In genomic region chr13:107887366-107888230, GRCm38 (mm10) we compare ENCODE assay signal across 8 mouse cellular contexts.
A peak's percentile ranks its signal among the peaks of the same experiment; 100 is the strongest.
DNase-seq lines count a peak whose midpoint lies in the region; ATAC-seq lines count a peak whose summit lies in the region.

No protein-coding gene starts in this region.

- no peaks in the 10 kb centered on the region for H3K36me3 ChIP-seq in kidney, embryonic 14.5 days (ENCODE audit: control insufficient read depth, insufficient read depth, low read length)
- no peaks in the 10 kb centered on the region for H3K36me3 ChIP-seq in intestine, embryonic 14.5 days (ENCODE audit: control insufficient read depth, insufficient read depth, low read length)
- no peaks in the 10 kb centered on the region for H3K36me3 ChIP-seq in neural tube, embryonic 11.5 days (ENCODE audit: control insufficient read depth, insufficient read depth, low read length)

- no peaks in the 10 kb centered on the region for H3K27me3 ChIP-seq in kidney, embryonic 14.5 days (ENCODE audit: control insufficient read depth, insufficient read depth, low read length)
- H3K27me3 ChIP-seq in intestine, embryonic 14.5 days (replicated peaks; ENCODE audit: control insufficient read depth, insufficient read depth, low read length), result no peaks in the 10 kb centered on the region
- no peaks in the 10 kb centered on the region for H3K27me3 ChIP-seq in neural tube, embryonic 11.5 days (ENCODE audit: control insufficient read depth, insufficient read depth, low read length)

- 0% methylated on average over 16 of the region's 16 CpGs for WGBS in kidney, embryonic 14.5 days
- WGBS in intestine, embryonic 14.5 days, result 3% methylated on average over 16 of the region's 16 CpGs
- 2% methylated on average over 16 of the region's 16 CpGs for WGBS in neural tube, embryonic 11.5 days

- ATAC-seq in kidney, embryonic 14.5 days (ENCODE audit: low FRiP score, low TSS enrichment), result no peak
- ATAC-seq in intestine, embryonic 14.5 days (replicated peaks; ENCODE audit: low FRiP score, low TSS enrichment, low read depth), result no peak
- no peak for ATAC-seq in neural tube, embryonic 11.5 days (ENCODE audit: insufficient read depth, low FRiP score, low TSS enrichment)

- H3K4me1 ChIP-seq in kidney, embryonic 14.5 days (ENCODE audit: control insufficient read depth, insufficient read depth, low read length), result peaks cover 25% of the 10 kb centered on the region
- H3K4me1 ChIP-seq in intestine, embryonic 14.5 days (replicated peaks; ENCODE audit: control insufficient read depth, insufficient read depth, low read length), result peaks cover 22% of the 10 kb centered on the region
- H3K4me1 ChIP-seq in neural tube, embryonic 11.5 days (ENCODE audit: control insufficient read depth, insufficient read depth, low read length), result peaks cover 20% of the 10 kb centered on the region

- H3K4me2 ChIP-seq in kidney, embryonic 14.5 days (replicated peaks; ENCODE audit: low read depth, low read length), result peak overlapping the region; percentile 81
- peak overlapping the region; percentile 64 for H3K4me2 ChIP-seq in intestine, embryonic 14.5 days (ENCODE audit: low read length)
- H3K4me2 ChIP-seq in neural tube, embryonic 11.5 days (ENCODE audit: low read depth), result peak overlapping the region; percentile 61

- DNase-seq in kidney, adult 8-10 months, result no peak
- DNase-seq in embryo, embryonic 10.5 days (ENCODE audit: low spot score), result peak; percentile 57
- DNase-seq in intestine, embryonic 14.5 days (ENCODE audit: low spot score), result no peak
- peak; percentile 54 for DNase-seq in neural tube, embryonic 11.5 days (ENCODE audit: low spot score)
- DNase-seq in urinary bladder, postnatal 14 days (ENCODE audit: low spot score), result no peak
- DNase-seq in natural killer cell, adult 2 months (ENCODE audit: low spot score in 2 of 2), result no peak
- no peak for DNase-seq in adrenal gland, postnatal 4 days (ENCODE audit: low spot score in 2 of 2)

- no peaks in the 10 kb centered on the region for H3K9me3 ChIP-seq in kidney, embryonic 14.5 days (ENCODE audit: control insufficient read depth, low read length)
- H3K9me3 ChIP-seq in intestine, embryonic 14.5 days (ENCODE audit: control insufficient read depth, low read length), result no peaks in the 10 kb centered on the region
- H3K9me3 ChIP-seq in neural tube, embryonic 11.5 days (ENCODE audit: control insufficient read depth, low read length), result no peaks in the 10 kb centered on the region

- H3K9ac ChIP-seq in kidney, embryonic 14.5 days (ENCODE audit: low read depth, low read length), result peak overlapping the region; percentile 97
- H3K9ac ChIP-seq in intestine, embryonic 14.5 days (ENCODE audit: low read length), result peak overlapping the region; percentile 88
- H3K9ac ChIP-seq in neural tube, embryonic 11.5 days (ENCODE audit: low read length), result peak overlapping the region; percentile 96

- peak overlapping the region; percentile 94 for H3K4me3 ChIP-seq in kidney, embryonic 14.5 days (ENCODE audit: low read length)
- H3K4me3 ChIP-seq in intestine, embryonic 14.5 days (ENCODE audit: low read depth, low read length), result peak overlapping the region; percentile 92
- peak overlapping the region; percentile 79 for H3K4me3 ChIP-seq in neural tube, embryonic 11.5 days (ENCODE audit: low read depth, low read length)

- H3K27ac ChIP-seq in kidney, embryonic 14.5 days (ENCODE audit: low read depth, low read length), result peak overlapping the region; percentile 76
- H3K27ac ChIP-seq in intestine, embryonic 14.5 days (ENCODE audit: low read depth), result peak overlapping the region; percentile 81; the same call in 1 of the 2 replicates
- peak overlapping the region; percentile 99 for H3K27ac ChIP-seq in neural tube, embryonic 11.5 days (ENCODE audit: low read depth, low read length)

Comparison
In these comparisons a context has a peak if more than half of its experiments do, and no peak if none do; other contexts are left out.
1. DNase-seq: peak in embryo, embryonic 10.5 days (single experiment) and neural tube, embryonic 11.5 days (single experiment); none in kidney, adult 8-10 months (0 of 2), intestine, embryonic 14.5 days (single experiment), urinary bladder, postnatal 14 days (single experiment), natural killer cell, adult 2 months (0 of 2) and adrenal gland, postnatal 4 days (0 of 2).
2. Peak in every context shown above with its lines, with median percentiles within 50 percentile points of each other: H3K27ac ChIP-seq, H3K4me2 ChIP-seq, H3K4me3 ChIP-seq and H3K9ac ChIP-seq.